Mouse (Mus musculus): ENCODE results near the gene Acsf3.

Gene Acsf3

DNA sequence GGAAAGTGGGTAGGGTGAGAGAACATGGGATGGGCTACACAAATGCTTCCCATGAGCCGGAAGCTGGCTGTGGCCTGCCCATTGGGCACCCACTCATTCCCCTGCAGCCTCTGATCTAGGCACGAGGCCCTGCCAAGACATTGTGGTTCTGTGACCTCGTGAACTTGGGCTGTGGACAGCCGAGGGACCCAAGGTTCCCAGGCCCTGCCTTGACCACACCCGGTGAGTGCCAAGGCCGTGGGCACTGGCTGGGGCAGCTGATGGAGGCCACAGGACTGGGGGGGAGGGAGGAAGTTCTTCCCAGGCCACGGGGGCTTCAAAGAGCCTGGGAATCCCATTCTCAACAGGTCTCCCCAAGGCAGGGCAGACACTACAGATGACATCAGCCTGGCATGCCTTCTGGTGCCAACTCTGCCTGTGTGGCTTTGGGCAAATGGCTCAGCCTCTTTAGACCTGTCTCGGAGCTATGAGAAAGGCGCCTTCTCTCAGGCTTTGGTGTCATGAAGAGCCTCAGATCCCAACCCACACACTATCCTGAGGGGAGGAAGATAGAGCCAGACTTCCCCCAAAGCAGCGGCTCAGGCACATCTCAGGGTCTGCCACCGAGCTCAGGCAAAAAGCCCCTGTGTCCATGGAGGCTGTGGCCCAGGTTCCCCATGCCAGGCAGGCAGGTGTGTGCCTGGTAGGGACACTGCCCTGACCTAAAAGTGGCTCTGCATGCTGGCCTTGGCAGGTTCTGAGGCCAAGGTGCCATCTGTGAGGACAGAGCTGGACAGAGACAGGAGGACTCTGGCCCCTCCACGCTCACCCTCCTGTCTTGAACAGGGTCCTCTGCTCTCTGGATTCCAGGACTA, 76.6 kb downstream of the Acsf3 start:
- no peak for DNase-seq (ENCODE audit: low spot score)

DNA sequence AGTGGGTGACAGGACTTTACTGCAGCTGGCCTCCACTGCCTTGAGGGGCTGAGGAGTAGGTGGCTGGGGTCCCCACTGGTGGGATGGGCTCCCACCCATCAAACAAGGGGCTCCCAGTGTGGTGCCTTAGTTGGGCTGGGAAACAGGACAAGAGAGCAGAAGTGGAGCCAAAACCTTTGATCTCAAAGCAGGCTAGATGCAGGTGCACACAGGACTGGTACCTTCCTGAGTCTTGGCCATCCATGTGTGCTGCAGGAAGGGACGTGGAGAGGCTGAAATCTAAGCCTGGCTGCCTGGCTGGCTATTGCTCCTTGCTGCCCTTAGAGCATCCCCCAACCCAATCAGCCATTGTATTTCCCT, 77.2 kb downstream of the Acsf3 start:
- no peak for DNase-seq (ENCODE audit: low spot score)

DNA sequence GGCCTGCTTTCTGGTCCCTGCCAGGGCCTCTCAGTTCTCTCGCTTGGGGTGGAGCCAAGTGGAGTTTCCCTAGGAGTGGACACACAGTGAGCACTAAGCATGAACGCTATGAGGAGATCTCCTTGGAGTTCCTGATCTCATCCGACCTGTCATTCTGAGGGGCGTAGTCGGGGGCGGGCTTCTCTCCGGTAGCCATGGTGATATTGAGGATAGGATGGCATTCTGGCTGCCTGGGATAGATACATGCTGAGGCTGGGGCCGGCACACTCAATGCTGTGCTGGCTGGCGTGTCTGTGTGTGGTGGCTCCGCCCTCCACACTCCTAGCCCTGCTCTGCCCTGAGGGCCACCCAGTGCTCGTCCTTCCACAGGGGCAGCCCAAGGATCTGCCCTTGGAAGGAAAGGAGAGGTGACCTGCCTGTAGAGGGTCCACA, 78.1 kb downstream of the Acsf3 start:
- no peak for DNase-seq (ENCODE audit: low spot score)

DNA sequence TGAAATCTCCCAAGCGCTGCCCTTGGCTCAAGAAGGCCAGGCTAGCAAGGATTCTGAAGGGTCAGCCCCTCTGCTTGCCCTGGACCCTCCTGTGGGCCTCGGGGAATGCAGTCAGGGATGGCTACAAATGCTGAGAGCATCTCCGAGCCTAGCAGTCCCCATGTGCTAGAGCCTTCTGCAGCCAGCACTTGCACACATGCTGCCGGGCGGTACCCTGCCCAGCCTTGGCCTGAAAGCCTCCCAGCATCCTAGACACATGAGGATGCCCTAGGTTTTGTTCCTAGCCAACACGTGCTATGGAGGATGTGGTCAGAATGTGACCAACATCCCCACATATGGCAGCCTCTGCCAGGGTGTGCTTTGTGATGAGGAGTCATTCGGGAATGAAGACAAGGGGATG, 79.1 kb downstream of the Acsf3 start:
- no peak for DNase-seq (ENCODE audit: low spot score)

DNA sequence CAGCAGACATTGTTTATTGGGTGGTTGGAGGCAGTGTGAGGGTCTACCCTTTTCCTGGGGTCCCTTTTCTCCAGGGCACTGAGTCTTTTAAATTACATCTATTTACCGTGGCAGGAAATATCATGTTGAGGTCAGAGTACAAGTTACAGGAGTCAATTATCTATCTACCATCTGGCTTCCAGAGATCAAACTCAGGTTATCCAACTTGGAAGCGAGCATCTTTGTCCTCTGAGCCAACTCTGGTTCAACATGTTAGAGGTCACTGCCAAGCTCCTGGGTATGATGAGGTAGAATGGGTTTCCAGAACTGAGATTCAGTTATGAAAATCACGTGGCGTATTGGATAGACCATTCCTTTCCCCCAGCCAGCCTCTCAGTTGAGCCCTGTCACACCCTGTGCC, 79.8 kb downstream of the Acsf3 start:
- DNase-seq (ENCODE audit: low spot score): no peak

DNA sequence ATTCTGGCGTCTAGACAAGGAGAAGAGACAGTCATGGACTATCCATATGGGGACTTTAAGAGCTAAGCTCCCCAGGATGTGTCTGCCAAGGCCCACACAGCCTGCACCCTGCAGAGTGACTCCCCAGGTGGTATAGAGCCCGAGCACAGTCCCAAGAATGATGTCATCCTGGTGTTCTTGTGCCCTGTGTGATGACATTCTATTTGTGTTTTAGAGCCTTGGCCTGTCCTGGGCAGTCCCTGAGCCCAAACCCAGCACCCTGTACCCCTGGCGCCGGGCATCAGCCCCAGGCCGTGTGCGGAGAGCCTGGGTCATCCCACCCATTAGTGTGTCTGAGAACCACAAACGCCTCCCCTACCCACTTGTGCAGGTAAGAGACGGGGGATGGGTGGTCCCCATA, 81.0 kb downstream of the Acsf3 start:
- no peak for DNase-seq (ENCODE audit: low spot score)

DNA sequence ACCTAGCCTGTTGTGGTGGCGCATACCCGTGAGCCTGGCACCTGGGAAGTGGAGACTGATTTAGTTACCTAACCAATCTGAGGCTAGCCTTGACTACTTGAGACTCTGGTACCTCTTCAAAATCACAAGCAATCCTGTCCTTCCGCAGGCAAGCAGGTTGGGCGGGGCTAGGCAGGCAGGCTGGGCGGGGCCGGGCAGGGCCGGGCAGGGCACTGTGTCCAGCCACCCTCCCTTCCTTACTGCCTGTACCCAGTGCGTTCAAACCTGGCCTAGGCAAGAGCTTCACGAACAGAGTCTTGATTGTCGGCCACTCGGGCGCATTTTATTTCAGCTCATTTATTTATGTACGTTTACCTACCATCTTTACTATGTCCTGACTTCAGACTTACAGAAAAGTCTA, 84.6 kb downstream of the Acsf3 start:
- DNase-seq (ENCODE audit: low spot score): no peak

DNA sequence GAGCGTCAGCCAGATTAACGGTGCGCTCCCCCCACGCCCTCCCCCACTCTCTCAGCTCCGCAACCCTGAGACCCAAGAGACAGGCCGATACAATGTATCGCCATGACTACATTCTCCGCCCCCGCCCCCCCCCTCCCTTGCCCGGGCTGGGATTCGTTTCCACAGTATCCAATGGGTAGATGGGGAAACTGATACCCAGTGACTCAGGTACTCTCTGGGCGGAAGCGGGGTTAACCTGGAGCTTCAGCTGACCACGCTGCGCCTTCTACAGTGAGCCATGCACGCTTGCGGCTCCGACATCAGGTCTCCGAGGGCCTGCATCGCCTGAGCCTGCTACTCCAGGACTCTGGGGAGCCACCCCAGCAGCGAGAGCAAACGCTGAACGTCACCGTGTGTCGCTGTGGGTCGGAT, 89.4 kb downstream of the Acsf3 start:
- DNase-seq (ENCODE audit: low spot score): no peak

DNA sequence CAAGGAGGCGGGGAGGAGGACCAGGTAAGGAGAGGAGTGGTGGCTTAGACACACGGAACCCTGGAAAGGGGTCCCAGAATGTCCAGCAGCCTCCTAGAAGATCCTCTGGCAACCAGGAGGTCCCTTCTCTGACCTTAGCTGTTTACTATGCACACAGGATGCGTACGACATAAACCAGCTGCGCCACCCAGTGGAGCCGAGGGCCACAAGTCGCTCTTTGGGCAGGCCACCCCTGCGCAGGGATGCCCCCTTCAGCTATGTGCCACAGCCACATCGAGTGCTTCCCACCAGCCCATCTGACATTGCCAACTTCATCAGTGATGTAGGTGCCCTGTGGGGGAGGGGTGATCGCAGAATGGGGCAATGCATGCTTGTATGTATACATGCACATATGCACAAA, 90.2 kb downstream of the Acsf3 start:
- no peak for DNase-seq (ENCODE audit: low spot score)

DNA sequence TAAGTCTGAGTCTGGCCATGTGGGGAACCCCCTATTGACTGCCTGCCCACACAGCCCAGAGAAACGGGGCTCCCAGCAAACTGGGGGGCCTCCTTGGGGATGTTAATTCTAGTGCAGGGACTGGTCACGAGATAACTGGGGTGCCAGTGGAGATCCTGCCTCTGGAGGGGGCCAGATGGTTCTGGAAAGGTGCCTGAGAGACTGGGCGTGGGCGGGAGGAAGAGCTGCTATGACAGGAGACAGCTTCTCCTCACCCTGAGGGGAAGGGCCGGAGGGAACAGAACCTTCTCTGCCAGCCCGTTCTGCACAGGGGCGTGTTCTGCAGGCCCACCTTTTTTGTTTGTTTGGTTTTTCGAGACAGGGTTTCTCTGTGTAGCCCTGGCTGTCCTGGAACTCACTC, 90.9 kb downstream of the Acsf3 start:
- DNase-seq (ENCODE audit: low spot score): no peak

Data from T-cell, adult 2 months (primary cell).